Mouse (Mus musculus) layer of hippocampus, adult 9-11 months (tissue): ENCODE measurements at regions not wholly inside any gene's neighbourhood (a gene's known extent, or its start where the extent isn't known, plus 50 kb on each side); places are given as distances from the start of the nearest gene placed in this dataset.
A peak's percentile ranks its signal among the peaks of the same experiment; 100 is the strongest.

ENCODE experiments used
- DNase-seq: peaks from one replicate; pipeline ENCODE4 v3.0.0; 2022

DNA sequence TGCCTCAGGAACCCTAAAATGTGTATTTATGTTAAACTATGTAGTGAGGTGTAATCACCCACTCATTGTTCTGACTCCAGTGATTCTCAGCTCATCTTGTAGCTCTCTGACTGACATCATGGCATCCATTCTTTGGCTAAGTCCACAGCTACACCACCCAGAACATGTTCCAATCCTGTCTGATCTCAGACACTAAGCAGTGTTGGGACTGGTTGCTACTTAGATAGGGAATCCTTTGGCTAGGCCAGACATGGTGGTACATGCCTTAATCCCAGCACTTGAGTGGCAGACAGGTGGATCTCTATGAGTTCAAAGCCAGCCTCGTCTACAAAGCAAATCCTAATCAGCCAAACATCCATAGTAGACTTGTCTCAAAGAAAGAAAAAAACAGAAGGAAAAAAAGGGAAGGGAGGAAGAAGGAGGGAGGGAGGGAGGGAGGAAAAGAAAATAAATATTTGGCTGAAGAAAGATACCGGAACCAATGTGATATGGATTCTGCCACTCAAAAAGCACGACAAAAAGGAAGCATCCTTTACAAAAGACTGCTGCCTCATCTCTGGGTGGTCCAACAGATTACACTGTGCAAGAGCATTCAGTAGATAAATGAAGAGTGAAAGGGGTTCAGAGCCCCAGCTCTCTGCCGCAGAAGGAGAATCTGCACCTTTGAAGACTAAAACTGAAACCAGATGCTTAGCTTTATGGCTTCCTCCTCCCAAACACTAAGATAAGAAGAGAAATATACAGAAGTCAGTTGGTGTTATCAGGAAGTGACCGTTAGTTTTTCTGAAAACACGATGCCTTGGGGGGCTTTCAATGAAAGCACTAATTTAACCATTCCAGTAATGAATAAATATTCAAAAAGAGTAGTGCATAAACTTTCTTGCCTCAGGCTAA is 51.5 kb upstream of the Med13 start:
- no peak for DNase-seq

DNA sequence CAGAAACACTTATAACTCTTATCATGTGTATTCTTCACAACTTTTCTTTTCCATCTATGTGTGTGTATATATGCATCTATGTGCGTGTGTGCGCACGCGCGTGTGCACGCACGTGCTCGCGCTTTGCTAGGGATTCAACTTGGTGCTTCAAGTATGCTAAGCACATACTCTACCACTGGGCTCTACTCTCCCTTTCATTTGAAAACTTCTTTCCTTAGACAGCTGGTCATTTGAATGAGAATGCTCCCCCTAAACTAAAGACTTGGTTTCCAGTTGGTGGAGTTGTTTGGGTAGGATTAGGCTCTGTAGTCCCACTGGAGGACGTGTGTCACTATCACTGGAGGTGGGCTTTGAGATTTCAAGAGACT is 52.2 kb upstream of the Med13 start:
- DNase-seq, result no peak

DNA sequence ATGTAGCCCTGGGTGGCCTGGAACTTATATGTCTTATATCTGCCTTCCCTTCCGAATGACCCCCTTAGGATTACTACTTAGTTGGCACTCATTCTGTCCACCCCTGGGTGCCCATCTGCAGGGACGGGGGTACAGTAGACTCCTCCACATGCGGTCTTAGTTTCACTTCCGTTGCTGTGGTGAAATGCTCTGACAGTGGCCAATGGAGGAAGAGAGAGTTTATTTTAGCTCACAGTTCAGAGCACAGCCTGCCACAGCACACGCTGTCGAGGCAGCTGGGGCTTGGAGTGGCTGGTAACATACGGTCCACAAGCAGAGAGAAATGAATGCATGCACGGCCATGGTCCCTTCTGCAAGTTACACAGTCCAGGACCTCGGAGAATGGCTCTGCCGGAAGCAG is 53.1 kb upstream of the Med13 start:
- no peak for DNase-seq

DNA sequence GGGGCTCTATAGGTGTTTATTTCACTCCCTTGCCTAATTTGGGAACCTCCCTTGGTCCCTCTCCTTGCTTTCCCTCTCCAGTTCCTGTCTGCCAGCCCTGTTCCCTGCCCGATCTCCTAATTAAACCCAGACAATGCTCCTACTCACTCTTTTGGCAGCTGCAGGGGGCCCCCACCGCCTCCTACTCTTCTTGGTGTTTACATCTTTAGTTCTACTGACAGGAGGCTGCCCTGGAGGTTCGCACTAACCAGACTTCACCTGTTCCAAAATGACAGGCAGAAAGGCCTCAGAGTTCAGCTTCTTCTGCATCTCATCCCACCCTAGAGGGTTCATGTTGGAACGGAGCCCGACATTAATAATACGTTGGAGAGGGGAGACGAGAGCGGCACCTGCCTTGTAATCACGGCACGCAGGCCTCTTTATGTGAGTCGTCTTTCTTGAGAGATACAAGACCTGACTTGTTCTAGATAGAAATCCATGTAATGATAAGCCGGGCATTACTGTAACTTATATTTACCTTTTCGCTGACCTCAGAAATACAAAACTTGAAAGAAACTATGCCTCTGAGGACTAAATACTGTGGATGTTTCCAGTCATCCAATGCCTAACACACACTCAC is 55.5 kb upstream of the Med13 start:
- DNase-seq, result no peak

DNA sequence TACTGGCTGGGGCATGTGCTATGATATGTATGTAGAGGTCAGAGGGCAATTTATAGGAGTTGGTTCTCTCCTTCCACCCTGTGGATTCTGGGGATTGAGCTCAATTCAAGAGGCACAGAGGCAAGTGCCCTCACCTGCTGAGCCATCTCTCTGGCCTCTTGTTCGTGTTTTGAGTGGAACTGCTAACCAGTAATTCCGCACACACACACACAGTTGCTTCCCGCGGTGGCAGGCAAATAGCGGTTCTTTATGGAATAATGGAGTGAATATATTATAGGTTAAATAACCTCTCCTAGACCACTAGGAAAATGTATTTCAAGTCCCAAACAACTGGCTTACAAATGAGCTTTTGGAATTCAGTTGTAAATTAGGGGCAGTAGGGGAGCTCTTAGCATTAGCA is 59.1 kb upstream of the Med13 start:
- DNase-seq, result no peak

DNA sequence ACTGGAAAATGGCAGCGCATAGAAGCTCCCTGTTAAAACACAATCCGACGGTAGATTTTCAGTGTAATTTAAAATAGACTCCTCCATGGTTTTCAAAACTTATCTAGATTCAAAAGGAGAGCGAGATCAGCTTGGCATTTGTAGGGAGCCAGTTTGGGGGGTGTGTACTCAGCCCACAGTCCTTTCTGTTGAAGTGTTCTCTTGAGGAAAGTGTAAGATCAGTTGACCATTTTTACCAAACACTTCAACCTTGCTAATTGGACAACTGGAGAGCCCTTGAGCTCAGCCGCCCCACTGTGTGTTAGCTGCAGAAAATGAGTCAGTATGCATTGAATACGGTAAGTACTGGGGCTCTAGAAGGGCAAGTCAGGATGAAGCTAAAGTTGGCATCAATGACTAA is 59.8 kb upstream of the Med13 start:
- DNase-seq, result no peak

DNA sequence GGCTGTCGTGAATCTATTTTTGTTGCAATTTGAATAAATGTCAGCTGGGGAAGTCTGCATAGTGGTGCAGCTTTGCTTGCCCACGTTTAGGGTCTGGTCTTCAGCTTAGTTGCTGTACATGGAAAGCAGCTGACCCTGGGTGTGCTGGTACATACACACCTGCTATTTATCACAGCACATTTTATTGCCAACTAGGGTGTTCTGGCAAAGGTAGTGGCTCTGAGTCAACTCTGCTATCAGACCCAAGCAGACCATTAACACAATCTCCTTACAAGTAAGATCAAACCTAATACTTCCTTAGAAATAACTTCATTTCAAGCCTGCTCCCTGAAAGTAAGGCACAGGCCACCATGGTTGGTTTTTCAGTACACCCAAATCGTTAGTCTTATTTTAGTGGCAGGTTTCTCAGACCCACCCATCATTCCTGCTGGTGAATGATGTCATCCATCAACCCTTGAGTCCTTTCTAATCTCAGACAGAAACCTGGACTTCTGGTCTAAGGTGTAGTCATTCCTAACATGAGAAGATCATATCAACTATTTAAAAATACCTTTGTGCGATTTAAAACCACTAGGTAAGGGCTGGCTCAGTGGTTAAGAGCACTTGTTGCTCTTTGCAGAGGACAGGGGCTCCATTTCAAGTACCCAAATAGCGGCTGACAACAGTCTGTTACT is 62.5 kb upstream of the Med13 start:
- DNase-seq, result no peak

DNA sequence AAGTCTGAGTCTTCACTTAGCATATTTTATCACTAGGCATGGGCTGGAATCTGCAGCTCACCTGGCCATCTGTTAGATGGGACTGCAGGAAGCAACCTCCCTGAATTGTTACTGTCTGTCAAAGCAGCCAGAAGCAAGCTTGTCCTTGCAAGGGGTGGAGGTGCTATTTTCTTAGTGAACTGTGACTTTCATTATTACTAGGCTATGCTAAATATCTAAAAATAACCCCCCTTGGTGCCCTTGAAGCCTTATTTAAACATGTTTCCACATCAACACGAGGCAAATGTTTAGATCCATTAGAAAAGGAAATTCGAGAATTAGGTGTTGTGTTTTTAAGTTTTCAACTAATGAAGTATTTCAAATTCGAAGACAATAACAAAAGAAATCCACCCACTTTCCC is 55.5 kb upstream of the Rnft1 start:
- no peak for DNase-seq

DNA sequence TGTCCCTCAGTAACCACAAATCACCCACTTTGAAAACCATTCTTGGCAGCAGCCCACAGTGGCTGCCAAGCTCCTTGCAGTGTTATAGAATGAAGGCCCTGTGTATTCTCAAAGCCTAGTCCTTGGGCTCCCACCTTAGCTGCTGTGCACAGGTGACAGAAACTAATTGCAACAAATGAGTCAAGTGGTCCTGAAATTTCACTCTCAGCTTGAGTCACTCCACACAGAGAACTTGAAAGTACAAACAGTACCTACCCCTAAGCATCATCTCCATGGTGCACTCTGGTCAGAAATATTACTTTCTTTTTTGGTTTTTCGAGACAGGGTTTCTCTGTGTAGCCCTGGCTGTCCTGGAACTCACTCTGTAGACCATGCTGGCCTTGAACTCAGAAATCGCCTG is 54.2 kb upstream of the Rnft1 start:
- no peak for DNase-seq

DNA sequence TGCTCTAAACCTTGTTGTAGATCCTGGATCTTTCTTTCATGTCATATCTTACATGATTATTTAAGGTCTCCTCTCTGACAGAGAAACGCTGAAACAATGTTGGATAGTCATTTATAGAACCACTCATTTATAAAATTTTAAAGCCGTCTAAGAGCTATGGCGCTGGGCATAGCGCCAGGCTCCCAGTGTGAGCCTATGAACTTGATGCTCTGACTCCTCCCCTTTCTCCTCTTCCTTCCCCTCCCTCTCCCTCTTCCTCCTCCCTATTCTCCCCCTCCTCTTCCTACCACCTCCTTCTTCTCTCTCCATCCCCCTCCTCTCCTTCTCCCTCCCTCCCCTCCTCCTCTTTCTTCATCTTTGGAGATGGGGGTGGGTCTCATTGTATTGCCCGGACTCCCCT is 52.9 kb upstream of the Rnft1 start:
- DNase-seq, result no peak

DNA sequence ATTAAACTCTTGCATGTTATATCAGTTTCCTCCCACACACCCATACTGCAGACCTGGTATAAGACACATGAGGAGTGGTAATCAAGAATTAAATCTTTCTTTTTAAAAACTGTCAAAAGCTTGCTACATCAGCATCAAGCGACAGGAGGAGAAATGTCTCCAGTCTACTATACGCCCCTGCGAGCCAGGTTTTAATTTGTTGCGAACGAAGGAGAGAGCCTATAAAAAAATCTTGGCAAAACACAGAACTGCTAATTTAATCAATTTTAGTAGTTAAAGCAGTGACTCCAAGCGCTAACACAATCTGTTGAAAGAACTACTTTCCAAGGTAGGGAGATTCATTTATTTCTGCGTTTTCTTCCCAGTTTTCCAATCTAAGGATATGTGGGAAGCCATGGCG is 50.4 kb upstream of the Rnft1 start:
- DNase-seq, result peak; percentile 74
